Mouse (Mus musculus): ENCODE data around the gene Cers1. TPM values are rescaled to one million over a fixed set of nuclear protein-coding genes. Genes with fewer than 3 reads are reported as not detected.

Cers1 gene
- not detected for polyA plus RNA-seq (2017; shearing (Covaris generic))

- no peak for ATAC-seq
These were observed at the start of gene Cers1 for GRCm38 (mm10) chr8:70315624-70316510. Cers1 (plus strand) TSS chr8:70315775.

- no peak for ATAC-seq
These were observed 47.9 kb upstream of the Cers1 start for GRCm38 (mm10) chr8:70267674-70268073.

- no peak for ATAC-seq
These were observed 47.3 kb upstream of the Cers1 start for GRCm38 (mm10) chr8:70268311-70268710.

- no peak for ATAC-seq
These were observed 46.6 kb upstream of the Cers1 start for GRCm38 (mm10) chr8:70268799-70269565.

GRCm38 (mm10) chr8:70272949-70273348 lies 42.6 kb upstream of the Cers1 start:
- peak; percentile 32 for ATAC-seq

- no peak for ATAC-seq
These were observed 41.2 kb upstream of the Cers1 start for GRCm38 (mm10) chr8:70274350-70274749.

GRCm38 (mm10) chr8:70276476-70276875 lies 39.1 kb upstream of the Cers1 start:
- ATAC-seq = no peak

- no peak for ATAC-seq
These were observed 37.4 kb upstream of the Cers1 start for GRCm38 (mm10) chr8:70278175-70278574.

- no peak for ATAC-seq
These were observed 36.3 kb upstream of the Cers1 start for GRCm38 (mm10) chr8:70279266-70279665.

- ATAC-seq = no peak
These were observed 34.6 kb upstream of the Cers1 start for GRCm38 (mm10) chr8:70281001-70281400.

GRCm38 (mm10) chr8:70282603-70283135 lies 32.9 kb upstream of the Cers1 start, which contains the start of gene Homer3:
Homer3 (plus strand) TSS chr8:70282827.
- peak; percentile 86 for ATAC-seq

- peak; percentile 44 for ATAC-seq
These were observed 32.2 kb upstream of the Cers1 start for GRCm38 (mm10) chr8:70283136-70284077.

GRCm38 (mm10) chr8:70284421-70284820 lies 31.2 kb upstream of the Cers1 start:
- ATAC-seq = no peak

GRCm38 (mm10) chr8:70285304-70285703 lies 30.3 kb upstream of the Cers1 start:
- no peak for ATAC-seq

- no peak for ATAC-seq
These were observed 28.8 kb upstream of the Cers1 start for GRCm38 (mm10) chr8:70286737-70287136.

GRCm38 (mm10) chr8:70293988-70294405 lies 21.6 kb upstream of the Cers1 start:
- no peak for ATAC-seq

- ATAC-seq = no peak
These were observed 14.7 kb upstream of the Cers1 start for GRCm38 (mm10) chr8:70300881-70301280.

- ATAC-seq = peak; percentile 95
These were observed 13.2 kb upstream of the Cers1 start, which contains the start of the genes Ddx49 and Cope for GRCm38 (mm10) chr8:70302358-70302890. Ddx49 (minus strand) TSS chr8:70302489. Cope (plus strand) TSS chr8:70302518.

- no peak for ATAC-seq
These were observed 12.7 kb upstream of the Cers1 start for GRCm38 (mm10) chr8:70302901-70303300.

GRCm38 (mm10) chr8:70309311-70309710 lies 6.3 kb upstream of the Cers1 start:
- ATAC-seq = no peak

- ATAC-seq = no peak
These were observed 2.2 kb upstream of the Cers1 start for GRCm38 (mm10) chr8:70313399-70313798.
